Mouse (Mus musculus): ENCODE measurements around the gene Pbdc1.
"Not testable (repeated sequence)": the region's sequence is repeated elsewhere in the genome, so short reads cannot be mapped to it uniquely, and the experiment has no call there.

Gene Pbdc1

DNA sequence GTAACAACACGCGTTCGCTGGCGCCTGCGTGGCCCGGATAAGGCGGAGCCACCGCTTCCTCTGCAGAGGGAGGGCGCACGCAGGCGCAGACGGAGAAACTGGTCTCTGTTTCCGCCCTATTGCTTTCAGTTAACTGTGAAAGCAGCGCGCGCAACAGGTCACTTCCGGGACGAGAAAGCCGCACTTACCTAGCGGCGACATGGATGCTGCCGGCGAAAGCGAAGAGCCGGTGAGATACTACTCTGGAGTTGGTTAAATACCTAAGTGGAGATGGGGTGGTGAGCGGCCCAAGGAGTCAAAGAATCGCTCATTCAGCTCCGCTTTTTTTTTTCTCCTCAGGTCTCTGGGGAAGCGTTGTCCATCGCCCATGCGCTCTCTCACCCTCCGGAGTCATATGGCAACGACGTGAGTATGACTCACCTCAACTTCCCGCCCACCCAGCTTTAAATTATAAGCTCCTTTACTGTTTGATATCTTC is at the start of gene Pbdc1:
TSS of gene Pbdc1 (plus strand) at position 142 of the 478 bp plus-strand sequence.
- peak; percentile 87 for DNase-seq (ENCODE audit: inconsistent ontology term)

DNA sequence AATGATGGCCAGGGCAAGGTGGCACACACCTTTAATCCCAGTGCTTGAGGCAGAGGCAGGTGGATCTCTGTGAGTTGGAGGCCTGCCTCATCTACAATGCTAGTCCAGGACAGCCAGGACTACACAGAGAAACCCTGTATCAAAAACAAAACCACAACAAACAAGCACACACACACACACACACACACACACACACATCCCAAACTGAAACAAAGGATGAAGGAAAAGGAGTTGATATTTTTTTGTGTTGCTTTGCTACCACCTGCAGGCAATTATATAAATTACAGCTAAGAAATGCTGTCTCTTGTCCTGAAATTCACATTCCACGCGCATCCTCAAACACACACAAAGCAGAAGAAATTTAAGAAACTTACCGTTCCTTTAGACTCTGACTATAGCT is 41.9 kb upstream of the Pbdc1 start:
- DNase-seq (ENCODE audit: inconsistent ontology term) = peak; percentile 7

DNA sequence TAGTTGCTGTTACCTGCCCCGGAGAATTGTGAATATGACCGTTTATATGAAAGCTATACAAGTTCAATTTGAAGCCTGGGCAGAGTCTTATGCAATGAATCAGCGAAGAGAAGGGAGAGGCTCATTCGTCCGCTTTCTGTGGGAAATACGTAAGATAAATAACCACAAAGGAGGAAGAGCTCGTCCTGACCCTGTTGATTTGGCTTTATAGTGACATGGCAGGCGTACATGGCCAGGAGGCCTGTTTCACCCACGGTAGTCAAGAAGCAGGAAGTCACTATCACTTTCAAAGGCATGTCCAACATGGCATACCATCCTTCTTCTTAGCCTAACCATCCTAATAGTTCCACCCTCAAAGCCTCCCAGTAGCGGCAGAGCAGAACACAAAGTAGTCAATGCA is 15.3 kb upstream of the Pbdc1 start:
- DNase-seq (ENCODE audit: inconsistent ontology term) = no peak

DNA sequence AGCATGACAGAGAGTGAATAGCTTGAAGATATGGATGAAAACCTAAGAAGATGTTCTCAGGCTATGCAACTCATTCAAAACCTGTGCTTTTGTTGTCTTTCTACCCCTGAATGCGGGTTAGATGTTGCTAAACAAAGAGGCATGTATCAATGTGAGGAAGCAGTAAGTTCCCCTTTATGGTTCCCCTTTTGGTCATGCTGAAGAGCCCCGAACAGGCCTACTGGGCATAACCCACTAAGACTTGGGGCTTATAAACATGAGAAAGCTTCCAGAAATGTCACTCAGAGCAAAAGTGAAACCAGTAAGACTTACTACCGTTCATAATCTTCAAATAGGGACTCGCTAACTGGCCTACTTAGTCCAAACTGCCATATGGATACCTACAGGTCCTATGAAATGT is 14.8 kb upstream of the Pbdc1 start:
- DNase-seq (ENCODE audit: inconsistent ontology term) = no peak

GRCm38 (mm10) chrX:105069671-105070503 is 9.7 kb upstream of the Pbdc1 start:
- peak; percentile 73 for DNase-seq (ENCODE audit: inconsistent ontology term)

GRCm38 (mm10) chrX:105079151-105079550 is 405 bp upstream of the Pbdc1 start:
- DNase-seq (ENCODE audit: inconsistent ontology term) = no peak

DNA sequence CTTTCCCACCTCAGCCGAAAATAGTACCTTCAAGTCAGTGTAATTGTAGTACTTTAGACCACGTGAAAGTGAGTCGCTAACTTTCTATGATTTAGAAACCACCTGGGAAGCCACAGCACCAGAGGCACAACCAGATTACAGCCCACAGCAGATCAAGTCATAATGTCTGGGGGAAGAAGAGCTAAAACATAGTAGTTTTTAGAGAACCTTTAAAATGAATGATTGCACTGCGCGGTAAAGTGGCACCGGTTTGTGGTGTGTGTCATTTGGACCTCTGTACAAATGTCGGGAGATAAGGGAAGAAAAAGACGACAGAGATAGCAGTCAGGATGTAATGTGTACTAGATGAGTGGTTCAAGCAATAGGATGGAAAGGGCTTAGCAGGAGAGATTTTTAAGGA is 540 bp downstream of the Pbdc1 start:
- no peak for DNase-seq (ENCODE audit: inconsistent ontology term)

- not testable (repeated sequence) for DNase-seq (ENCODE audit: inconsistent ontology term)
Measured at GRCm38 (mm10) chrX:105083013-105083412, 3.5 kb downstream of the Pbdc1 start.

DNA sequence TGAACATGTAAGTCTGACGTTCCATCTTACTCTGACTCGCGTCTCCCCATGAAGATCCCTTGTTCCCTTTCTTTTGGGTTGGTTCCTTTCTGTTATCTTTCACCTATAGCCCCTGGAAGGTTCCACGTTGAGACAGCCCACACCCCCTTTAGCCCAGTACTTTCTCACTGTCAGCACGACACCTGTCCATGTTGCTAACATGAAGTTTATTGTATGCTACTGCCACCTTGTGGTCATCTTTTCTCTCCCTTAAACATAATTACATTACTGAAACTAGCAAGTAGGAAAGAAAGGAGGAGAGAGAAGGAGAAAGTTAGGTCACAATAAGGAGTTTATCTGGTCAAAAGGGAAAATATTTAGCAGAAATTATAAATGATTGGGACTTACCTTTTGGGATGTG is 24.6 kb downstream of the Pbdc1 start:
- peak; percentile 11 for DNase-seq (ENCODE audit: inconsistent ontology term)

DNA sequence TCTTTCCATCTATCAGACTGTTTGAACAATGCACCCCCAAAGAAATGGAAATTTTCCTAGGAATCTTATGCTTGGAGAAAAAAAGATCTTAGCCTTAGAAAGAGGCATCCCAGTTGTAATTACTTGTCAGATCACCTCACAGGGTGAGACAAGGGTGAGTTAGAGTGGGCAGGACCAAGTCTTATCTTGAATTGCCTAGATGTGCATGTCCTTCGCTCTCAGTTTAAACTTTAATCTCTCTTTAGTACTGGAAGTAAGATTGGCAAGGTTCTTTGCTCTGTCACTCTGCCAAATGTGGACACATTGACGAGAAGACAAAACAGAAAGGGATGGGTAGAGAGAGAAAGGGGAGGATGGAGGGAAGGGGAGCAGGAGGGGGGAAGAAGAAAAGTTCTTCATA is 35.4 kb downstream of the Pbdc1 start:
- DNase-seq (ENCODE audit: inconsistent ontology term) = no peak

DNA sequence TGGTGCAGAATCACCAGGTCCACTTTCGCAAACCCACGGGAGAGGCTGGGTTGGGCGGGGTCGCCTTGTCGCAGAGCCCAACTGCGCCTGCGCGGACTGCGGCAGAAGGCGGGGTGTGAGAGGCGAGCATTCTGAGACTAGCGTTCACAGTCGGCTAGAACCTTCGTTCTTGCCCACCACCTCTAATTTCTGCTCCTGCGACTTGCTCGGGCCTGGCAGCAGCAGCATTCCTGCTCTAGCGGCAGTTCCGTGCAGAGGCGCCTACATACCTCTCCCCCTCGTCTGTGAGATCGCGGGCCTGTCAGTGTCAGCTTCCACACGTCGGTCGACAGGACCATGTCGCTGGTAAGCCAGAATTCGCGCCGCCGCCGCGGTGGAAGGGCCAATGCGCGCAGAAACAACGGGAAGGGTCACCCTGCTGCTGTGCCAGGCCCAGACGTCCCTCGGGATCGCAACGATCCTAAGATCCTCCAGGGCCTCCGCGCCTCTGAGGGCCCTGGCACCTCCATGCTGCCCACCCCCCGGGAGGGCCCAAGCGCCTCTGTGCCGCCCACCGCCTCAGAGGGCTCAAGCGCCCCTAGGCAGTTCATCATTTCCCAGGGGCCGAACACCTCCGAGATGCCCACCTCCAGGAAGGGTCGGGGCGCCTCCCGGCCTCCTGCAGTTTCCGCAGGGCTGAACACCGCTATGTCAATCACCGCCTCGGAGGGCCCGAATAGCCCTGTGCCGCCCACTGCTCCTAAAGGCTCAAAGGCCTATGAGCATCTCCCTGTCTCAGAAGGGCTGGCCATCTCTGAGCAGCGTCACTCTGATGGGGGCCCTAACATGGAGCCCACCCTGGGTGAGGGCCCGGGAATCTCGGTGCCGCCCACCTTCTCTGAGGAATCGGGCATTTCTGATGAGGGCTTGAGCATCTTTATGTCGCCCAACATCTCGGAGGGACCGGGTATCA is 41.0 kb downstream of the Pbdc1 start, which contains the start of gene Magee1:
TSS of gene Magee1 (plus strand) at position 104 of the 952 bp plus-strand sequence.
- DNase-seq (ENCODE audit: inconsistent ontology term) = peak; percentile 72

- peak; percentile 80 for DNase-seq (ENCODE audit: inconsistent ontology term)
Measured at GRCm38 (mm10) chrX:105121227-105121865, 41.8 kb downstream of the Pbdc1 start.

- peak; percentile 8 for DNase-seq (ENCODE audit: inconsistent ontology term)
Measured at GRCm38 (mm10) chrX:105124903-105125302, 45.3 kb downstream of the Pbdc1 start.

GRCm38 (mm10) chrX:105151872-105152461 is 72.4 kb downstream of the Pbdc1 start:
- DNase-seq (ENCODE audit: inconsistent ontology term) = no peak

DNA sequence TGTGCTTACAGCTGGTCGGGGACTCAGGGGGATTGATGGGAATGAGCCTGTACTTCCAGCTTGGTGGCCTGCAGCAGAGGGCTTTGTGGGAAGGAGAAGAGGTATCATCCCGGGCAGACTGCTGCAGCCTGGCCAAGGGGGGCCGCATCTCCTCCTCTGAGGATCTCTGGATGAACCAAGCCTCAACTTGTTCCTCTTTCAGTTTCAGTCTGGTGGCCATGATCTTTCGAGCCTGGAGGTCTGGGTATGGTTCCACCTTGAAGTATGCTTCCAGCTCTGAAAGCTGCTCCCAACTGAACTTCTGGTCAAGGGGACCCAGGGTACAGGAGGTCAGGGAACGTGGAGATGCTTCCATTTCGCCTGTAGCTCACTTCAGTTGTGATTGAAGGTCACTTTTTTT is 85.5 kb downstream of the Pbdc1 start:
- DNase-seq (ENCODE audit: inconsistent ontology term) = not testable (repeated sequence)

Measured in Muller cell, postnatal 12 days (primary cell).